Mouse (Mus musculus) spleen, adult 2 months (tissue): ENCODE results near the gene Slc43a2.

Experiments used
- CTCF ChIP-seq: fragments of 200-500 bp; IDR thresholded peaks from 2 replicates; pipeline ENCODE4 v1.5.1; 2011; ENCODE audit warnings: mild to moderate bottlenecking, inconsistent platforms; ENCODE audit not compliant: insufficient read depth, insufficient read length, insufficient replicate concordance; ENCODE audit errors: extremely low read depth
- POLR2A ChIP-seq: fragments of 200-500 bp; IDR thresholded peaks from 2 replicates; pipeline ENCODE4 v1.6.1; 2011; ENCODE audit warnings: low read depth, low read length, inconsistent platforms

GRCm38 (mm10) chr11:75546057-75546456 lies 14.6 kb downstream of the Slc43a2 start:
- TF ChIP-seq POLR2A (no peak), CTCF (no peak)
